Mouse (Mus musculus) forebrain, embryonic 15.5 days (tissue): ENCODE results near the gene Erbb2. TPM values are rescaled to one million over a fixed set of nuclear protein-coding genes. Genes with fewer than 3 reads are reported as not detected.
"Not testable (repeated sequence)": the region's sequence is repeated elsewhere in the genome, so short reads cannot be mapped to it uniquely, and the experiment has no call there.

Experiments used
- ATAC-seq: fragments of 200-750 bp; cut with Nextera tagmentation; replicated peaks from 2 replicates; pipeline ENCODE4 v1.8.0; 2017; ENCODE audit warnings: mild to moderate bottlenecking, moderate TSS enrichment, moderate library complexity
- H3K27ac ChIP-seq: fragments of 300-500 bp; sonication (generic); replicated peaks from 2 replicates; pipeline ENCODE4 v1.5.1; 2015; ENCODE audit warnings: mild to moderate bottlenecking, inconsistent platforms
- H3K27me3 ChIP-seq: fragments of 300-500 bp; sonication (generic); 2 replicates; pipeline ENCODE4 v1.6.1; 2015; ENCODE audit warnings: inconsistent platforms
- H3K36me3 ChIP-seq: fragments of 300-500 bp; sonication (generic); 2 replicates; pipeline ENCODE4 v1.6.1; 2015; ENCODE audit warnings: mild to moderate bottlenecking, inconsistent platforms
- H3K4me1 ChIP-seq: fragments of 300-500 bp; sonication (generic); 2 replicates; pipeline ENCODE4 v1.6.1; 2015; ENCODE audit warnings: inconsistent platforms
- H3K4me2 ChIP-seq: fragments of 300-500 bp; sonication (generic); replicated peaks from 2 replicates; pipeline ENCODE4 v1.6.1; 2015; ENCODE audit warnings: mild to moderate bottlenecking, inconsistent platforms
- H3K4me3 ChIP-seq: fragments of 300-500 bp; sonication (generic); 2 replicates; pipeline ENCODE4 v1.5.1; 2015; ENCODE audit warnings: mild to moderate bottlenecking, inconsistent platforms
- H3K9ac ChIP-seq: fragments of 300-500 bp; sonication (generic); replicated peaks from 2 replicates; pipeline ENCODE4 v1.6.1; 2015; ENCODE audit warnings: mild to moderate bottlenecking, inconsistent platforms
- H3K9me3 ChIP-seq: fragments of 300-500 bp; sonication (generic); 2 replicates; pipeline ENCODE4 v1.6.1; 2016; ENCODE audit warnings: inconsistent platforms
- WGBS: fragments of 180-500 bp; shearing (Covaris S2); methylation state at CpG from one replicate; pipeline ENCODE4 v1.1.7; 2015; ENCODE audit warnings: mixed read lengths; 5-methylcytosine and 5-hydroxymethylcytosine counted together
- polyA plus RNA-seq: library from polyadenylated mRNA; unstranded; fragments of >200 nt; fragmentation: Nextera tagmentation; extraction: Ambion mirVana; gene quantifications from 2 replicates; pipeline ENCODE4 v1.2.1, GENCODE M21; 2015

Gene Erbb2
- polyA plus RNA-seq, 1 experiment from 2014 or later, result 6.2 TPM

DNA sequence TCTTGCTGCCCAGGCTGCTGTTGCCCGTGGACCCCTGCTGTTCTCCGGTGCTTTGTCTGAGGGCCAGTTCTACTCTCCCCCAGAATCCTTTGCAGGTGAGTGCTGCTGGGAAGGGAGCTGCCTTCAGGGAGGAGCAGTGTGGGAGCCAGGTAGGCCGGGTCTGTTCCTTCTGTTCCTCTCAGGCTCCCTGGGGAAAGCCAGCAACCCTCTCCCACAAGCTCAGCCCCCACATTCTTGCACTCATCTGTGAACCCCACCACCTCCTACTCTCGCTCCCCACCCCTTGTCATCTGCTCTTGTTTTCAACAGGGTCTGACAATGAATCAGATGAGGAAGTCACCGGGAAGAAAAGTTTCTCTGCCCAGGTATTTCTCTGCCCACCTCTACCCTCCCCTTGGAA, 35.5 kb upstream of the Erbb2 start:
- no peak for ATAC-seq
- Histone ChIP-seq H3K27ac (no peak overlapping the region), H3K4me2 (no peak overlapping the region), H3K4me3 (no peak overlapping the region), H3K9ac (no peak overlapping the region), H3K27me3 (no peaks in the 10 kb centered on the region), H3K36me3 (peaks cover 52% of the 10 kb centered on the region), H3K9me3 (no peaks in the 10 kb centered on the region), H3K4me1 (peaks cover 29% of the 10 kb centered on the region)
- WGBS, result 68% methylated on average over 5 of the region's 5 CpGs

DNA sequence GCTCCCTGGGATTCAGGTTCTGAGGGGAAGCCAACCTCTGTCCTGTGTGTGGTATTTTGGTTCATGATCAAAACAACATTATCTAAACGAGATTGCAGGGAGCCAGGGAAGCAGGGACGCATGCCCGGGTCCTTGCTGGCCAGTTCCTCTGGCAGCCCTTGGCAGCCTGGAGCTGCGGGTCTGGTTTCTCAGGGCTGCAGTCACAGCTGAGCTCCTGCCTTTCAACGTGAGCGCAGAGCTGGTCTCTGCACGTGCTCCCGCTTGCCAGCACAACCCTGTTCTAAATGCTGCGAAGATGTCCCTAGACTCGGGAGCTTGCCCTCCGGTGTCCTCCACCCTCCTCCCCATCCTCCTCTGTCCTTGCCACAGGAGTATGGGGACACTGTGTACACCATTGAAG, 34.5 kb upstream of the Erbb2 start:
- WGBS, result 90% methylated on average over 11 of the region's 11 CpGs
- Histone ChIP-seq H3K9me3 (no peaks in the 10 kb centered on the region), H3K27me3 (no peaks in the 10 kb centered on the region), H3K27ac (no peak overlapping the region), H3K9ac (no peak overlapping the region), H3K36me3 (peaks cover 52% of the 10 kb centered on the region), H3K4me2 (no peak overlapping the region), H3K4me1 (peaks cover 23% of the 10 kb centered on the region), H3K4me3 (no peak overlapping the region)
- no peak for ATAC-seq

DNA sequence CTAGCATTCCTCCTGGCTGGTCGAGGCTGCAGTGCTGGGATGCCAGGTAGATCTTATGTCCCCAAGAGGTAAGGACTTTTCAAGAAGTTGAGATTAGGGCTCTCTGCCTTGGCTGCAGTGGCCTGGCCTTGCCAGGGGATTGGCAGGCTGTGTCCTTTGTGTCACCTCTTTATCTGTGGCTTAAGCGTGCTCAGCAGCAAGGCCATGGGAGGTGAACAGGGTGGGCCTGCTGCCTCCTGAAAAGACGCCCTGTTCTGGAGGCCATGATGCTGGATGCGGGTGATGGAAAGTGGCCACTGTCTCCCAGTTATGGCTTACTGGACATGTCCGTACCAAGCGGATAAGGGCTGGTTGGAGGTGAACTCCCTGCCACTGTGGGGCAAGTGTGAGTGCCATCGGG, 32.9 kb upstream of the Erbb2 start:
- peaks cover 52% of the 10 kb centered on the region for H3K36me3 ChIP-seq
- peak overlapping the region; percentile 48; the same call in 1 of the 2 replicates for H3K27ac ChIP-seq
- 92% methylated on average over 7 of the region's 7 CpGs for WGBS
- H3K4me3 ChIP-seq, result no peak overlapping the region
- no peak for ATAC-seq
- no peaks in the 10 kb centered on the region for H3K27me3 ChIP-seq
- peaks cover 18% of the 10 kb centered on the region for H3K4me1 ChIP-seq
- H3K4me2 ChIP-seq, result no peak overlapping the region
- no peak overlapping the region for H3K9ac ChIP-seq
- no peaks in the 10 kb centered on the region for H3K9me3 ChIP-seq

DNA sequence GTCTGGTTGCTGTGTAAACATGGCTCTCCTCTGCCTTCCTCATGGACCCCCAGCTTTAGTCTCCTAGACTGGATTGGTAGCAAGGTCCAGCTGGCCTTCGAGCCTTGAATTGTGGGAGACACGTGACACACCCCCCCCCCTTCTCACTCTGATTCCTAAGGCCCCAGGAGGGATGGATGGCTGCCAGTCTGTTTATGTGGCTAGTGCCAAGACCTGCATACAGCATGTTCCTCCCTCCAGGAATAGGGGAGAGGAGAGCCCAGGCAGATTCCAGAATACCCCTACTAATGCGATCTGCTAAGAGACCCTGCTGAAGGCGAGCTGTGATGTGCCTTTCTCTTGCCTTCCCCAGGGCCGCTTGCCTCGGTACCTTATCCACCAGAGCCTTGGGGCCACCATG, 32.2 kb upstream of the Erbb2 start:
- Histone ChIP-seq H3K27ac (peak overlapping the region; percentile 48), H3K4me2 (no peak overlapping the region), H3K9ac (no peak overlapping the region), H3K4me1 (peaks cover 10% of the 10 kb centered on the region), H3K36me3 (peaks cover 51% of the 10 kb centered on the region), H3K9me3 (no peaks in the 10 kb centered on the region), H3K27me3 (no peaks in the 10 kb centered on the region), H3K4me3 (no peak overlapping the region)
- ATAC-seq, result no peak
- WGBS, result 77% methylated on average over 6 of the region's 6 CpGs

DNA sequence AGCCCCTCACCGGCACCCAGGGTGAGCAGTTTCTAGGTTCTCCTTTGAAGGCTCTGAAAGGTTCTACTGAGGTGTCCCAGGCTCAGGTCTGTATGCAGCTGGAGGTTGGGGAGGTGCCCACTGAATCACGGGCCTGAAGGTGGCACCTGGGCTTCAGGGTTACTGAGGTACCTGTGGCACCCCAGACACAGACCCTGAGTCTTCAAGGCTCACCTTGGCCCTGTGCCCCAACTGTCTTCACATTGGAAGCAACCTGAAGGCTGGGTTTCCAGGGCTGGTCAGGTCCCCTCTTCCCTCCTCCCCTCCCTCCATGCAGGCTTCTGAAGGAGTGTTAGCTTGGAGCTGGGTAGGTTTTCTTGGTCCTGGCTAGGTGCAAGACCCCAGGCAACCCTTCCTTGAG, 30.6 kb upstream of the Erbb2 start:
- Histone ChIP-seq H3K9me3 (no peaks in the 10 kb centered on the region), H3K4me2 (no peak overlapping the region), H3K27me3 (0 out of 2 replicates have a peak, but pooled peaks cover 8% of the 10 kb centered on the region), H3K4me3 (no peak overlapping the region), H3K4me1 (peaks cover 8% of the 10 kb centered on the region), H3K36me3 (peaks cover 35% of the 10 kb centered on the region), H3K9ac (no peak overlapping the region), H3K27ac (no peak overlapping the region)
- ATAC-seq, result no peak
- 88% methylated on average over 2 of the region's 2 CpGs for WGBS

DNA sequence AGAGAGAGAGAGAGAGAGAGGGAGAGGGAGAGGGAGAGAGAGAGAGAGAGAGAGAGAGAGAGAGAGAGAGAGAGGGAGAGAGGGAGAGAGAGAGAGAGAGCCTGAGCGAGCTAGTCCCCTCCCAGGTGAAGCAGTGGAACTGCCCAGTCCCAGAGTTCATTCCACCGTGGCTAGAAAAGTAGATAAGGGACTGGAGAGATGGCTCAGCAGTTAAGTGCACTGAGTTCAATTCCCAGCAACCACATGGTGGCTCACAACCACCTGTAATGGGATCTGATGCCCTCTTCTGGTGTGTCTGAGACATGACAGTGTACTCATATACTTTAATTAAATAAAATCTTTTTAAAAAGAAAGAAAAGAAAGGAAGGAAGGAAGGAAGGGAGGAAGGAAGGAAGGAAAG, 29.9 kb upstream of the Erbb2 start:
- ATAC-seq, H3K4me3 ChIP-seq, H3K9ac ChIP-seq, H3K4me1 ChIP-seq, H3K9me3 ChIP-seq, H3K4me2 ChIP-seq, H3K27ac ChIP-seq: not testable (repeated sequence)
- Histone ChIP-seq H3K27me3 (peaks cover 12% of the 10 kb centered on the region; the same call in 1 of the 2 replicates), H3K36me3 (peaks cover 28% of the 10 kb centered on the region)
- 50% methylated on average over 2 of the region's 2 CpGs for WGBS

DNA sequence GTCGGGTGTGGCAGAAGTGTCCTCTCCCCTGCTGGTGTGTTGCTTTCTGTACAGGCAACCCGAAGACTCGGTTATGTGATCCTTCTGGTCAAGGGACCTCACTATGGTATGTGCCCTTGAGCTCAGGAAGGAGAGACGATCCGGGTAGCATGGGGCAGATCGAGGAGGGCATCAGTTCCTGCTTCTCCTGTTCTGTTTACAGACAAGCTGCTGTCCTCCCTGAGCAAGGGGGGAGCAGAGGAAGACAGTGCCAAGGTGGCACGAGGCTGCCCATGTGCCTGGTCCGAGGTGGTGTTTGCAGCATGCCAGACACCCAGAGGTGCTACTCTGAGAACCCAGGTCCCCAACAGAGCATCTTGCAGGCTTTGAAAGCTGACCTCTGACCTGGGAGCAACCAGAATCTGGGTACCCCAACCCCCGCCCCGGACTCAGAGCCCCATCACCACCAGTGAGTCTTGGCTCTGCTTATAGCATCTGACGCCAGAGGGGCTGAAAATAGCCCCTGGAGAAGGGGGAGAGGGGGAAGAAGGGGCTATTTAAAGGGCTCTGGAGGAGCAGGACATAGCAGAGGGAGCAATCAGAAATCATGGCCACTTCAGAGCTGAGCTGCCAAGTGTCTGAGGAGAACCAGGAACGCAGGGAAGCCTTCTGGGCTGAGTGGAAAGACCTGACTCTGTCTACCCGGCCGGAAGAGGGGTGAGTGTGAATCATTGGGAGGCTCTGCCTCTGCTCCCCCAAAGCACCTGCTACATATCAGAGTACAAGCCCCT, 28.8 kb upstream of the Erbb2 start, which contains the start of gene Tcap:
TSS of gene Tcap (plus strand) at position 551 of the 770 bp plus-strand sequence.
- 66% methylated on average over 14 of the region's 14 CpGs for WGBS
- Histone ChIP-seq H3K27ac (no peak within 1 kb of the TSS), H3K27me3 (peaks cover 20% of the 10 kb centered on the region), H3K4me2 (no peak within 1 kb of the TSS), H3K9me3 (no peaks in the 10 kb centered on the region), H3K9ac (no peak within 1 kb of the TSS), H3K4me1 (peaks cover 8% of the 10 kb centered on the region), H3K4me3 (no peak within 1 kb of the TSS), H3K36me3 (peaks cover 17% of the 10 kb centered on the region)
- ATAC-seq, result no peak

DNA sequence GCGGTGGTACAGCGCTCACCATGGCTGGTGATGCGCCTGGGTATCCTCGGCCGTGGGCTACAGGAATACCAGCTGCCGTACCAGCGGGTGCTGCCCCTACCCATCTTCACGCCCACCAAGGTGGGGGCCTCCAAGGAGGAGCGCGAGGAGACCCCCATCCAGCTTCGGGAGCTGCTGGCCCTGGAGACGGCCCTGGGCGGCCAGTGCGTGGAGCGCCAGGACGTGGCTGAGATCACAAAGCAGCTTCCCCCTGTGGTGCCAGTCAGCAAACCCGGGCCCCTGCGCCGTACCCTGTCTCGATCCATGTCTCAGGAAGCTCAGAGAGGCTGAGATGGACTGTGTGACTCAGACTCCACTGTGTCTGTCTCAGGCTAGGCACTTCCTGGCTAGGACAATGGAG, 28.1 kb upstream of the Erbb2 start:
- no peak overlapping the region for H3K9ac ChIP-seq
- no peak overlapping the region for H3K4me3 ChIP-seq
- no peak overlapping the region for H3K4me2 ChIP-seq
- peaks cover 10% of the 10 kb centered on the region; the same call in 1 of the 2 replicates for H3K36me3 ChIP-seq
- WGBS, result 79% methylated on average over 20 of the region's 20 CpGs
- no peak for ATAC-seq
- H3K27me3 ChIP-seq, result peaks cover 20% of the 10 kb centered on the region
- H3K9me3 ChIP-seq, result no peaks in the 10 kb centered on the region
- no peak overlapping the region for H3K27ac ChIP-seq
- peaks cover 9% of the 10 kb centered on the region for H3K4me1 ChIP-seq

DNA sequence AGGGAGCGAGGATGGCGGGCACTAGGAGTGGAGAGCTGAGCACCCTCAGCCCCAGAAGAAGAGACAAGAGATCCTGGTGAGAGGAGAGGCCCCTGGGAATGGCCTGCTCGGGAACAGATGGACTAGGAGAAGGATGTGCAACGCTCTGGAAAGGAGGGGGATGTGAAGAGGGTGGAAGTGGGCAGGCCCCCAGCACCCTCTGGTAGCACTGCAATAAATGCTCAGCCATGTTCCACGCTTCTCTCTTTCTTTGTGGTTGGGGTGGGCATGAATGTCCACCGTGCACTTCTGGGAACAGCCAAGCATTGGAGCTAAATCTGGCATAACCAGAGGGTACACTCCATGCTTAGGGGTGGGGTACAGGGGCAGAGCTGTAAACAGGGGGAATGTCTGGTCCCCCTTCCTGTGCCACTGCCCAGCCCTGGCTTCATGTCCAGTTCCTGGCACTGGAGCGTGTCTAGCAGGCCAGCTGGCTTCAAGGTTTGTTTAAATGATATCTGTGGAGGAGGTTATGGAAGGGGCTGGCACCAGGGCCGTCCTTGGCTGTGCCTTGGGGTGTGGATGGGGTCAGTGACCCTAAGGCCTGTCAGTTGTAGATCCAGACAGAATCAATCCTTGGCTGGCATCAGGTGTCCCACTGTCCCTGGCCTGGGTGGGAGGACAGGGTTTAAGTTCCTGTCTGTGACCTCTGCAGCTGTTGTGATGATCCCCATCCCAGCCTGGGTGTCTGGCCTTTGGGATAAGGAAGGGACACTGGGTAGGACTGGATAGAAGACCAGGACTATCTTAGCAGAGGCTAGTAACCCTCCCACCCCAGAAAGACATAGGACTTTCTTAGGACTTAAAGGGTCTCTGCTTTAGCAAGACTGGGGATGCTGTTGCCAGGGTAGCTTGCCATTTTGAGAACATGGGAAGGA, 27.3 kb upstream of the Erbb2 start:
- H3K27ac ChIP-seq, result no peak overlapping the region
- H3K4me1 ChIP-seq, result peaks cover 7% of the 10 kb centered on the region
- H3K4me2 ChIP-seq, result no peak overlapping the region
- no peak for ATAC-seq
- peaks cover 8% of the 10 kb centered on the region; the same call in 1 of the 2 replicates for H3K36me3 ChIP-seq
- peaks cover 20% of the 10 kb centered on the region for H3K27me3 ChIP-seq
- H3K9me3 ChIP-seq, result no peaks in the 10 kb centered on the region
- 60% methylated on average over 8 of the region's 8 CpGs for WGBS
- no peak overlapping the region for H3K9ac ChIP-seq
- H3K4me3 ChIP-seq, result no peak overlapping the region

DNA sequence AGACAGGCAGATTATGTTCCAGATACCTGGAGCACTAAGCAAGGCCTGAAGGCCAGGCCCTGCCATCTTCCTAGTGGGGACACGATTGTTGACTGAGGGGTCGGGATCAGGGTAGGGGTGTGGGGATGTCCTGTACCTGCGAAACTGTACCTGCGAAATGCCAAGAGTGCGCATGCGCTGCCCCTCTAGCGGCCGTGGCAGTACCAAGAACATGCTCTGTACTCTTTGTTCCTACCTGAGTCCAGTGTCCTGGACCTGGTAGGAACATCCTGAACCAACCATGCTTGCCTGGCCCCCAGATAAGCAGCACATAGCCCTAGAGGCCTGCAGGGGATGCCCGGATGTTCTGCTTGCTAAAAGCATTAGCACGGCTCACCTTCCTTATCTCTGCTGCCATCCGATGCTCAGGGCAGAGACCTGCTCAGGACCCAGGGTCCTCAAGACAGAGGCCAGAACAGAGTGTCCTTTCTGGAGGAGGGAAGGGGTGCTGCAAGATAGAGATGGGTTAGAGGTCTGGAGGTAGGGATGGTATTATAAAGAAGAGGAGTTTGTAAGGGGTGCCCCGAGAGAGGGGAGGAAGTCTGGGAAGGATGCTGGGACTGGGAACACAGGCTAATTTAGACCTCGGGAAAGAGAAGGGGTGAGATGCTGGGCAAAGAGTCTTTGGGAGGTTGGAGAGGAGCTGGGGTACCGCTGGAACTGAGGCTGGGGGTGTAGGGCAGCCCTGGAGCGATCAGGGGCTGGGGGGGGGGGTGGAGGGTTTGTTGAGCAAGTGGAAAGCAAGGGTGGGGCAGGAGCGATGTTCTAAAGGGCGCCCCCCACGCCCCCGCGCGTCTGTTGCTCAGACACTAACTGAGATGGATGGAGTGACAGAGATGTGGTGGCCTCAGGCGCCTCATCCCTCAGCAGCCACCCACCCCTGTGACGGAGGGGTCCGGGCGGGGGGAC, 26.4 kb upstream of the Erbb2 start, which contains the start of gene Pnmt:
TSS of gene Pnmt (plus strand) at position 813 of the 948 bp plus-strand sequence.
- WGBS, result 56% methylated on average over 25 of the region's 25 CpGs
- H3K4me3 ChIP-seq, result no peak within 1 kb of the TSS
- no peak within 1 kb of the TSS for H3K27ac ChIP-seq
- H3K27me3 ChIP-seq, result peaks cover 20% of the 10 kb centered on the region
- peaks cover under 1% of the 10 kb centered on the region; the same call in 1 of the 2 replicates for H3K36me3 ChIP-seq
- ATAC-seq, result no peak
- 0 out of 2 replicates have a peak within 1 kb of the TSS, but pooled peaks have one; percentile 8 for H3K4me2 ChIP-seq
- no peaks in the 10 kb centered on the region for H3K9me3 ChIP-seq
- H3K4me1 ChIP-seq, result peaks cover 2% of the 10 kb centered on the region; the same call in 1 of the 2 replicates
- no peak within 1 kb of the TSS for H3K9ac ChIP-seq

DNA sequence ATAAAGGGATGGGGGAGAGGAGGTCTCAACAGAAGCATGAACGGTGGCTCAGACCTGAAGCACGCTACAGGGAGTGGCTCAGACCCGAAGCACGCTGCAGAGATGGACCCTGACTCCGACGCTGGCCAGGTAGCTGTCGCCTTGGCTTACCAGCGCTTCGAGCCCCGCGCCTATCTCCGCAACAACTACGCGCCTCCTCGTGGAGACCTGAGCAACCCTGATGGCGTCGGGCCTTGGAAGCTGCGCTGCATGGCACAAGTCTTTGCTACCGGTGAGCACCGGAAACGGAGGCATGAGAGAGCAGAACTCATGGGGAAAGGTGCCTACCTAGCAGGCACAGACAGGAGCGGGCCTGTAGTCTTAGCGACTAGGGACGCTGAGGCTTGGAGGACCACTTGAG, 25.7 kb upstream of the Erbb2 start:
- H3K9ac ChIP-seq, result no peak overlapping the region
- no peaks in the 10 kb centered on the region for H3K9me3 ChIP-seq
- no peak overlapping the region for H3K27ac ChIP-seq
- WGBS, result 18% methylated on average over 24 of the region's 24 CpGs
- no peaks in the 10 kb centered on the region for H3K36me3 ChIP-seq
- no peak overlapping the region for H3K4me3 ChIP-seq
- H3K27me3 ChIP-seq, result peaks cover 20% of the 10 kb centered on the region
- no peak for ATAC-seq
- 0 out of 2 replicates have a peak overlapping the region, but pooled peaks have one; percentile 8 for H3K4me2 ChIP-seq
- peaks cover 2% of the 10 kb centered on the region; the same call in 1 of the 2 replicates for H3K4me1 ChIP-seq
